Mouse (Mus musculus) layer of hippocampus, adult 9-10 months (tissue): ENCODE data around the gene Atox1.

Source experiments
- DNase-seq: peaks from one replicate; pipeline ENCODE4 v3.0.0; 2022; ENCODE audit warnings: low spot score

Gene Atox1

GRCm38 (mm10) chr11:55413416-55413796, 47.6 kb downstream of the Atox1 start:
- DNase-seq = no peak

GRCm38 (mm10) chr11:55412680-55413415, 48.2 kb downstream of the Atox1 start:
- DNase-seq = no peak

GRCm38 (mm10) chr11:55412034-55412433, 49.0 kb downstream of the Atox1 start:
- no peak for DNase-seq

GRCm38 (mm10) chr11:55410502-55410901, 50.5 kb downstream of the Atox1 start:
- no peak for DNase-seq

- no peak for DNase-seq
Measured at GRCm38 (mm10) chr11:55410005-55410404, 51.0 kb downstream of the Atox1 start.

GRCm38 (mm10) chr11:55407133-55407532, 53.9 kb downstream of the Atox1 start:
- no peak for DNase-seq

- no peak for DNase-seq
Measured at GRCm38 (mm10) chr11:55405601-55406469, 55.2 kb downstream of the Atox1 start.

- no peak for DNase-seq
Measured at GRCm38 (mm10) chr11:55404659-55405457, 56.2 kb downstream of the Atox1 start.

GRCm38 (mm10) chr11:55400863-55401262, 60.2 kb downstream of the Atox1 start:
- no peak for DNase-seq

- DNase-seq = no peak
Measured at GRCm38 (mm10) chr11:55398371-55398770, 62.7 kb downstream of the Atox1 start.

GRCm38 (mm10) chr11:55397441-55397840, 63.6 kb downstream of the Atox1 start:
- DNase-seq = no peak

GRCm38 (mm10) chr11:55397036-55397435, 64.0 kb downstream of the Atox1 start:
- no peak for DNase-seq
